Mouse (Mus musculus) kidney, adult 2 months (tissue): Measurements from ENCODE around the gene Kyat1.

Source experiments
- CTCF ChIP-seq: fragments of 200-500 bp; conservative IDR thresholded peaks from 2 replicates; pipeline ENCODE4 v1.5.1; 2011; ENCODE audit warnings: low read depth, mild to moderate bottlenecking, control low read depth, low read length, moderate library complexity, mixed read lengths; ENCODE audit not compliant: insufficient read depth, insufficient read length
- POLR2A ChIP-seq: fragments of 200-500 bp; IDR thresholded peaks from one replicate; pipeline ENCODE4 v1.6.1; 2011; ENCODE audit warnings: low read depth, low read length, control low read depth

GRCm38 (mm10) chr2:30182424-30182823 lies 23.2 kb downstream of the Kyat1 start:
- TF ChIP-seq CTCF (no peak), POLR2A (no peak)
